Mouse (Mus musculus): ENCODE measurements around the gene Etv5.

- no peak for TF ChIP-seq POLR2A (IDR thresholded peaks at IDR 0.05; ENCODE audit: low read depth, low read length)
- TF ChIP-seq CTCF (IDR thresholded peaks at IDR 0.05; ENCODE audit: borderline replicate concordance, insufficient read depth, low read length) = no peak
Observed at GRCm38 (mm10) chr16:22466381-22466780, 26.9 kb upstream of the Etv5 start.

Data from embryonic fibroblast, embryonic 13.5 days (primary cell).